Mouse (Mus musculus) stomach, postnatal 0 days (tissue): ENCODE results near the gene Cd28.

ENCODE experiments used
- CTCF ChIP-seq: IDR thresholded peaks from 2 replicates; pipeline ENCODE4 v1.5.1; 2016; ENCODE audit warnings: antibody characterized with exemption, low read depth, mild to moderate bottlenecking, moderate library complexity
- EP300 ChIP-seq: optimal IDR thresholded peaks from 2 replicates; pipeline ENCODE3; 2016; ENCODE audit warnings: antibody characterized with exemption

DNA sequence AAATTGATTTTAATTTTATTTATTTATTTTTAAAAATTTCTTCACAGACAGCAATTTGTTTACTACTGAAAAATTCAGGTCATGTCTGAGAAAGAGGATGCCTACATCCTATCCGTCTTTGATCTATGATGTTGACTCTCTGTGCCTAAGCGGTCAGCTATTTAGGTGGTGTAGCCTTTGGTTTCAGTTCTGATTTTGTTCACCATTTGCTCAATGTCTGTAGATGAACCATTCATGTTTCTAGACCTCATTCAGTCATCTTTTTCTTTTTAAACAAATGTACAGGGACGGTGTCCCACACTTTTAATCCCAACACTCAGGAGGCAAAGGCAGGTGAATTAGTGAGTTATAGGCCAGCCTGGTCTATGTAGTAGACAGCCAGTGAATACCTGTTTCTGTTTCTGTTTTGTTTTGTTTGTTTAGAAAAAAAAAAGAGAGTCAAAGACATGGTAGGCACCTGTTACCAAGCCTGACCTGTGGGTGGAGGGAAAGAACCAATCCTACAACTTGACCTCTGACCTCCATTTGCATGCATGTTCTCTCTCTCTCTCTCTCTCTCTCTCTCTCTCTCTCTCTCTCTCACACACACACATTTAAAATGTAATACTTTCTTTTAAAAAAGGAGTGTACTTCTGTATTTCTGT is 45.0 kb downstream of the Cd28 start:
- no peak for TF ChIP-seq CTCF
- no peak for TF ChIP-seq EP300
